In genomic region chr6:108132268-108132935, GRCm38 (mm10) we compare ENCODE assay signal across 27 mouse cellular contexts. TPM values are rescaled to one million over a fixed set of nuclear protein-coding genes. Genes with fewer than 3 reads are reported as not detected.
DNase-seq lines count a peak whose midpoint lies in the region; ATAC-seq and TF ChIP-seq lines count a peak whose summit lies in the region.
"Had no signal": no experiment of that assay in that cellular context is flagged by ENCODE, and none has a peak within 500 bp of the region (broad histone marks: within the 10 kb centered on the region; RNA-seq: fewer than 3 reads in every experiment).

No protein-coding gene starts in this region.

- no peak overlapping the region for H3K4me3 ChIP-seq in layer of hippocampus, adult 2 months
- H3K4me3 ChIP-seq in embryonic fibroblast, embryonic 13.5 days (ENCODE audit: insufficient read depth, low read length), result no peak overlapping the region
- H3K4me3 ChIP-seq: embryonic facial prominence, embryonic 10.5 days; embryonic facial prominence, embryonic 13.5 days; heart, embryonic 12.5 days; heart, embryonic 15.5 days had no signal

- no peaks in the 10 kb centered on the region for H3K4me1 ChIP-seq in embryonic fibroblast, embryonic 13.5 days (ENCODE audit: control insufficient read depth, insufficient read depth, low read length)
- H3K4me1 ChIP-seq: embryonic facial prominence, embryonic 10.5 days; embryonic facial prominence, embryonic 13.5 days; heart, embryonic 15.5 days had no signal

- TF ChIP-seq CTCF in layer of hippocampus, adult 2 months (conservative IDR thresholded peaks at IDR 0.05), result no peak
- TF ChIP-seq CTCF in embryonic fibroblast, embryonic 13.5 days (IDR thresholded peaks at IDR 0.05; ENCODE audit: borderline replicate concordance, insufficient read depth, low read length), result no peak

- no peak for TF ChIP-seq POLR2A in embryonic fibroblast, embryonic 13.5 days (IDR thresholded peaks at IDR 0.05; ENCODE audit: low read depth, low read length)

- ATAC-seq in megakaryocyte-erythroid progenitor cell, adult 5-6 weeks (replicated peaks; ENCODE audit: low FRiP score, low TSS enrichment, poor library complexity, severe bottlenecking), result no peak
- ATAC-seq: forebrain, embryonic 14.5 days; hindbrain, postnatal 0 days; inflammation-experienced regulatory T-cells, adult 6 months; intestine, embryonic 16.5 days had no signal

- H3K27ac ChIP-seq in layer of hippocampus, adult 2 months, result 0 out of 2 replicates have a peak overlapping the region, but pooled peaks have one; percentile 20
- H3K27ac ChIP-seq in embryonic fibroblast, embryonic 13.5 days (ENCODE audit: insufficient read depth, low read length), result peak overlapping the region; percentile 65
- H3K27ac ChIP-seq: embryonic facial prominence, embryonic 10.5 days; embryonic facial prominence, embryonic 13.5 days; heart, embryonic 15.5 days; hindbrain, embryonic 14.5 days; hindbrain, postnatal 0 days had no signal

- no peak for DNase-seq in layer of hippocampus, adult 2 months (ENCODE audit: low spot score in 2 of 2)
- no peak for DNase-seq in layer of hippocampus, postnatal 36 days
- DNase-seq in 3T3-L1 (ENCODE audit: low read depth, low spot score) (peak; percentile 60), 416B (ENCODE audit: low read depth) (peak; percentile 36)
- DNase-seq: adrenal gland, adult 2 months; adrenal gland, postnatal 14 days; B cell, adult 2 months; cerebellum, adult 11-12 months; cerebellum, adult 8-10 months; cerebellum, postnatal 10 days; cerebellum, postnatal 36 days; embryo, embryonic 11 days; gastrocnemius, postnatal 25 days; heart, adult 18-20 months; heart, postnatal 10 days; heart, postnatal 4 days had no signal

RNA-seq across cellular contexts. Expression of gene Sumf1, which starts 53.0 kb away (rescaled TPM):
- total RNA-seq in layer of hippocampus, adult 2 months (2021), result 10 to 100 TPM; 20.6 to 21.9 TPM
- total RNA-seq in layer of hippocampus, postnatal 36 days (2021), result 10 to 100 TPM; 18.5 to 18.9 TPM
- 45.9 and 47.3 TPM in 2 replicates for polyA plus RNA-seq in embryonic fibroblast, embryonic 13.5 days (2011; ENCODE audit: insufficient read length, low read depth, missing spikeins)
- 4.9 and 10.9 TPM in 2 replicates for total RNA-seq in megakaryocyte-erythroid progenitor cell, adult 5-6 weeks (2014; fragmentation: Nextera tagmentation)
- total RNA-seq in megakaryocyte-erythroid progenitor cell, adult 5-6 weeks (2017), result 8.9 and 15.5 TPM in 2 replicates

Comparison
In these comparisons a context has a peak if more than half of its experiments do, and no peak if none do; other contexts are left out.
1. DNase-seq: peak in 3T3-L1 (single experiment) and 416B (single experiment); none in layer of hippocampus, adult 2 months (0 of 2) and layer of hippocampus, postnatal 36 days (0 of 2).